Mouse (Mus musculus) bone marrow, adult 2 months (tissue): ENCODE data around the gene Actr1b. TPM values are rescaled to one million over a fixed set of nuclear protein-coding genes. Genes with fewer than 3 reads are reported as not detected.

Source experiments
- H3K27ac ChIP-seq: fragments of 200-500 bp; 2 replicates; pipeline ENCODE4 v1.5.1; 2012; ENCODE audit warnings: low read depth, mild to moderate bottlenecking, control low read depth, inconsistent platforms, low read length; ENCODE audit not compliant: control insufficient read depth, poor library complexity, insufficient read depth
- H3K4me1 ChIP-seq: fragments of 200-500 bp; 2 replicates; pipeline ENCODE4 v1.6.1; 2011; ENCODE audit warnings: low read length; ENCODE audit not compliant: control insufficient read depth, insufficient read depth
- H3K4me3 ChIP-seq: fragments of 200-500 bp; replicated peaks from 2 replicates; pipeline ENCODE3; 2011; ENCODE audit warnings: mild to moderate bottlenecking, low read depth, low read length, control low read depth; ENCODE audit not compliant: control insufficient read depth
- CTCF ChIP-seq: fragments of 200-500 bp; IDR thresholded peaks from 2 replicates; pipeline ENCODE4 v1.5.1; 2011; ENCODE audit warnings: low read length, control low read depth; ENCODE audit not compliant: control insufficient read depth, insufficient read depth
- POLR2A ChIP-seq: fragments of 200-500 bp; IDR thresholded peaks from 2 replicates; pipeline ENCODE4 v1.6.1; 2011; ENCODE audit warnings: low read depth, mild to moderate bottlenecking, control low read depth, low read length, borderline replicate concordance; ENCODE audit not compliant: control insufficient read depth
- WGBS: fragments of 180-500 bp; shearing (Covaris S2); methylation state at CpG from one replicate; pipeline ENCODE4 v1.1.7; 2018; 5-methylcytosine and 5-hydroxymethylcytosine counted together
- polyA plus RNA-seq: library from polyadenylated mRNA; stranded (reverse); fragments of >200 nt; gene quantifications from 2 replicates; pipeline ENCODE4 v1.2.4, GENCODE M21; 2011; ENCODE audit warnings: low replicate concordance; ENCODE audit not compliant: missing spikeins, insufficient read depth, insufficient read length

The Actr1b gene
- polyA plus RNA-seq, 1 experiment, result 47.5 TPM

DNA sequence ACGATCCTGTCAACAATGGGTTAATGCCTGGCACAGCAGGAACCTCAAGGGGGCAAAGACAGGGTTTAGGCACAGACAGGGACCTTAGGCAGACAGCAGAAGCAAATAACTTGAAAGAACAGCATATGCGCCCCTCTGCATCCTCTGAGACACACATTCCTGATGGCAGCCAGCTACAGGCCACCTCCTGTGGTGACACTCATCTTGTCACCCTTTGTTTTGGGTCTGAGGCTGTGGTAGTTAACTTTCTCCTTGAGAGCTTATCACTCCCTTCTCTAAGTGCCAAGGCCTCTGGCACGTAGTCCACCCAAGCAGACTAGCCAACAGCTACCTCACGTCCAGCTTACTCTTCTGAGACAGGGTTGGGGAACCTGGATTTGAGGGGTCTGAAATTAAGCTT lies 31.4 kb upstream of the Actr1b start:
- H3K4me1 ChIP-seq, result no peaks in the 10 kb centered on the region
- WGBS, result 69% methylated on average over 4 of the region's 4 CpGs
- no peak overlapping the region for H3K27ac ChIP-seq
- TF ChIP-seq POLR2A (no peak), CTCF (no peak)
- H3K4me3 ChIP-seq, result no peak overlapping the region

DNA sequence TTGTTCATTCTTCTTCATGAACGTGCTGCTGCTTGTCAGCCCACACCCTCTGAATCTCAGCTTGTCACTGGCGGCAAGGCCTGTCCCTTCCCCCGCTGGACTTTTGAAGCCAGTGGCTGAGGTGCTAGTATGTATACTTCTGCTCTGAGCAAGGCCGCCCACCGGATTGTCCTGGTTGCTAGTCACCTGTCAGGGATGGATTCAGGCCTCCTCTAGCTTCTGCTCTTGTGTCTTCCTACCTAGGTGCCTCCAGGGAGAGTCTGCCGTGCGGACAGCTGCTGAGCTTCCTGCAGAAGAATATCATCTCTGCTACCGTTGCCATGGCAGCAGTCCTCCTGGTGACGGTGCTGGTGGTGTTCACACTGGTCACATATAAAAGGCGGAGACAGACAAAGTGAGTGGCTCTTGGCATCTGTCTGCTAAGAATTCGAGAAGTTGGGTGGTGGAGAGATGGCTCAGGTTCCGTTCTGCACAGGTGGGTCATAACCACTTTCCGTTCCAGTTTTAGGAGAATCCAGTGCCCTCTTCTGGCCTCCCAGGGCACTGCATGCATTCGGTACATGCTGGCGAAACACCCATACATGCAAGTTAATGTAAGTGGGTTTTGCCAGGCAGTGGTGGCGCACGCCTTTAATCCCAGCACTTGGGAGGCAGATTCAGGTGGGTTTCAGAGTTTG lies 30.2 kb upstream of the Actr1b start:
- WGBS, result 25% methylated on average over 17 of the region's 17 CpGs
- Histone ChIP-seq H3K27ac (no peak overlapping the region), H3K4me1 (no peaks in the 10 kb centered on the region), H3K4me3 (no peak overlapping the region)
- TF ChIP-seq POLR2A, result no peak
- TF ChIP-seq CTCF, result peak; percentile 83

DNA sequence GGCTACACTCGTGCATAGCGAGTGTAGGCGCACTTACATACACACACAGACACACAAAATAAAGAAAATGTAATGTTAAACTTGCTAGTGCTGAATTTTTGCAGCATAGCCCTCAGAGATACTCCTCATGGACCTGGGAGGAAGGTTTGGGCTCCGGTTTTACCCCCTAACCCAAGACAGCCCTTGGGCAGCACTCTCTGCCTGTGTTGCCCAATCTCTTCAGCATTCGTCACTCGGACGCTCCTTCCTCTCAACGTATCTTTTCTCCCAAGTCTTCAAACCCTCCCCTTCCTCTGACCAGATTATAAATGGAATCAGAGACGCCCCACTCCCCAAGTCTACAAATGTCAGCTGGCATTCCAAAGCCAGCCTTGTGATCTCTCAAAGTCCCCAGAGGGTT lies 28.8 kb upstream of the Actr1b start:
- no peak for TF ChIP-seq CTCF
- TF ChIP-seq POLR2A, result no peak
- H3K4me3 ChIP-seq, result no peak overlapping the region

DNA sequence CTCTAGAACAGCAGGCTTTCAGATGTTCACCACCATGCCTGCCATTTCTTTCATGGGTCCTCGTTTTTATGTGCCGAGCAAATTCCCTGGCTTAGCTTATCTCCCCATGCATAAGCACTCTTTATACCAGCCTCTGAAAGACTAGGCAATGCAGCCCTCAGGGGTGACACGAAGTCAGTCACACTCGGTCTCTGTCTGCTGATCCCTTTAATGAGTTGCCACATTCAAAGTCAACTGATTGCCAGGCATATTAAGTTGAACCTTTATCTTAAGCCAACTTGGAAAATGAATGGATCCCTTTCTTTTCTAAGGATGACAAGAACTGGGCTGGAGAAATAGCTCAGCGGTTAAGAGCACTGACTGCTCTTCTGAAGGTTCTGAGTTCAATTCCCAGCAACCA lies 25.0 kb upstream of the Actr1b start:
- 80% methylated on average over 5 of the region's 5 CpGs for WGBS
- Histone ChIP-seq H3K4me1 (no peaks in the 10 kb centered on the region), H3K4me3 (no peak overlapping the region), H3K27ac (no peak overlapping the region)
- TF ChIP-seq CTCF (no peak), POLR2A (no peak)

More for the DNA sequence above, 28.8 kb upstream of the Actr1b start:
- no peaks in the 10 kb centered on the region for H3K4me1 ChIP-seq
- WGBS, result 62% methylated on average over 9 of the region's 9 CpGs
- no peak overlapping the region for H3K27ac ChIP-seq

DNA sequence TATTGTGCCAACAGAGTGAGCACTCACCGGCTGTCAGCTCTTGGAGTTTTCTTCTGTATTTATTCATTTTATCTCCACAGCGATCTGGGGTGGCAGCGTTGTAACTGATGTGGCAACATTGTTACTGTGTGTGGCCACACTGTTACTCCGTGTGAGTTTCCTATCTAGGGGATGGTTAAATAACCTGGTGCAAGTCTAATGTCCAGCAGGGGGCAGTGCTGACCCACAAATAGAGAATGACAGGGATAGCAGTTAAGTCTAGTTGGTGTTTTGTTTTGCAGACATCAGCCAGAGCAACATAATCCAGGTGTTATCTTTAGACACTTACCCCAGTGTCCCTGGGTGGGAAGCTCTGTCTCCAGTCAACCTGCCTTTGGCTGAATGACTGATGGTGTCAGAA lies 23.1 kb upstream of the Actr1b start:
- Histone ChIP-seq H3K4me1 (no peaks in the 10 kb centered on the region), H3K27ac (no peak overlapping the region), H3K4me3 (no peak overlapping the region)
- 3% methylated on average over 4 of the region's 4 CpGs for WGBS
- TF ChIP-seq CTCF (peak; percentile 45), POLR2A (no peak)

DNA sequence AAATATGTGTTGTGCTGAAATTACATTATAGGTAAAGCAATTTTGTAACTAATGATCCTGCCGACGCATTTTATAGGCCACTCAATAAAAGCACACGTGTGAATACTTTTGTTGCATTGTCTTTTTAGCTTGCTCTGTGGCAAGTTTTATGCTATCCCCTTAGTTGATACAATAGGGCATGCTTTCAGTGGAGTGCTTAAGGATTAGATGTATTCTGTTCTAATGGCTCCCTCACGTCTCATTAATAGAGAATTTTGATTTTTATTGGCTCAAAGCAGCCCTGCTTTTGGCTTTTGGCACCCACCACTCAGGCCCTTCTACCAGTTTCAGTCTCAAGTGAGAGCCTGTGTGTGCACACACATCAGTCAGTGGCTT lies 9.8 kb upstream of the Actr1b start:
- Histone ChIP-seq H3K4me1 (peaks cover 5% of the 10 kb centered on the region), H3K4me3 (no peak overlapping the region), H3K27ac (no peak overlapping the region)
- WGBS, result 85% methylated on average over 4 of the region's 4 CpGs
- no peak for TF ChIP-seq CTCF
- no peak for TF ChIP-seq POLR2A

DNA sequence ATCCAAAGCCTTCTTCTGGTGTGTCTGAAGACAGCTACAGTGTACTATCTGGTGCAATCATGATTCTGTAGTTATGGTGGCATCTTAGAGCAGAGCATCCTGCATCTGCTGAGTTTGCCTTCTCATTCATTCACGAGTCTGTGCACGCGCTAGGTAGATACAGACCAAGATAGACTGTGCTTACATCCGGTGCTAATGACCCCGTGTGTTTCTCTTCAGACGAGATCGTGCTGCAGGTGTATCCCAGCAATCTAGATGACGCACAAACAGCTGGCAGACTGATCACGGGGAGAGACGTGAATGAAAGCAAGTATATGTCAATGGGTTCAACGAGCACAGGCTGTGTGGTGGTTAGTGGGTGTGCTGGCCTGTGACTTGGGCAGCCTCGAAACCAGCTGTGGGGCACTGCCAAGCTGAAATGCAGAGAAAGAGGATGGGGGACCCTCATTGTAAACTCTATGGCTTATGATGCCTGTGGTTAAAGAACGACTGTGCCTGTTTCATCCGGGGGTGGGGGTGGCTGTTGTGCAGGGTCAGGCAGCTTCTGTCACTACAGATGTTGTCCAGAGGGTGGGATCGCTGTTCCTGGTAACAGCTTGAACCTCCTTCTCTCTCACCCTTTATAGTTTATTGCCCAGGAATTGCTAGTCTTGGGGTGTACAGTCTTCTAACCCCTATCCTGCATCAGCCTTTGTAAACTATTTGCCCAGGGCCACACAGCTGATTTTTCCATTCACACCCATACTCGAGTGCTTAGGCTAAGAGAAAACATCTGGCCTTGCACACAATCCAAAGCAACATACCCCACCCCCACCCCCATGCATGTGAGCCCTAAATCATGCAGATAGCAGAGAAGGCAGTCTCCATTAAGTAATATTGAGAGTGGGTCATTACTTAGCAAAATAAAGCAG lies 9.2 kb upstream of the Actr1b start:
- no peak overlapping the region for H3K4me3 ChIP-seq
- no peak for TF ChIP-seq CTCF
- no peak for TF ChIP-seq POLR2A
- H3K27ac ChIP-seq, result no peak overlapping the region
- 70% methylated on average over 16 of the region's 16 CpGs for WGBS
- peaks cover 5% of the 10 kb centered on the region for H3K4me1 ChIP-seq

DNA sequence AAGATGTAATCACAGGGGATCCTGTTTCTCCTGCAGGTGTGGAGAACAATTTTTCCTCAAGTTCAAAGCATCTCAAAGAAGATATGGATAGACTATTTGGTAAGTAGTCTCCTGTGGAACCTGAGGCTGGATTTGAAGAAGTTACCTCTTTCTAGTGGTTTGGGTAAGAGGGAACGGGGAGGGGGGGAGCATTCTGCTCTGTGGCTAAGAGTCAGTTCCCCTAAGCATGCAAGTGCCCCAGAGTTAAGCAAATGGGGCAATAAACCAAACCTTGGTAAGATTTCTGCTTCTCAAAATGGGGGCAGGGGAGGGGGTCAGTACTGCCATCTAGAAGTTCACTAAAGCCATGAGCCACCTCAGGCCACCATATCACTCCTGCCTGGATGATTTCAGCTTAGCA lies 4.6 kb upstream of the Actr1b start:
- H3K4me1 ChIP-seq, result peaks cover 5% of the 10 kb centered on the region
- WGBS, result 7% methylated on average over 1 of the region's 1 CpGs
- H3K4me3 ChIP-seq, result no peak overlapping the region
- no peak for TF ChIP-seq CTCF
- no peak for TF ChIP-seq POLR2A
- H3K27ac ChIP-seq, result no peak overlapping the region

DNA sequence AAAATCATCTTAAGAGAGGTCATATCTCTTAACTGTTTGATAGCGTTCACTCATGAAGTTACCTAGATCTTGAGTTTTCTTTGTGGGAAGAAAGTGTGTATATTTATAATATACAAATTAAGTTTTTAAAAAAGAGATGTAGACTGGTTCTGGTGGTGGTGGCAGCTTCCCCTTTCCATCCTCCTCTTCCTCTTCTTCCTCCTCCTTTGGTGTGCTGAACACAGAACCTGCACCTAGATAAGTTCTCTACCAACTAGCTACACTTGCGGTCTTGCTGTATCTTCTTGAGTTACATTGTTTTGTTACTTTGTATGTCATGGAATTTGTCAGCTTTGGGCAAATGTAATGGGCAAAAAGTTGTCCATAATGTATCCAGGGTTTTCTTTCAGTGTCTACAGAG lies 3.1 kb downstream of the Actr1b start:
- no peak overlapping the region for H3K4me3 ChIP-seq
- WGBS, result 82% methylated on average over 2 of the region's 2 CpGs
- H3K4me1 ChIP-seq, result peaks cover 1% of the 10 kb centered on the region; the same call in 1 of the 2 replicates
- no peak overlapping the region for H3K27ac ChIP-seq
- TF ChIP-seq CTCF (no peak), POLR2A (no peak)
